8 mouse cellular contexts compared by ENCODE assay signal in the genomic region with DNA sequence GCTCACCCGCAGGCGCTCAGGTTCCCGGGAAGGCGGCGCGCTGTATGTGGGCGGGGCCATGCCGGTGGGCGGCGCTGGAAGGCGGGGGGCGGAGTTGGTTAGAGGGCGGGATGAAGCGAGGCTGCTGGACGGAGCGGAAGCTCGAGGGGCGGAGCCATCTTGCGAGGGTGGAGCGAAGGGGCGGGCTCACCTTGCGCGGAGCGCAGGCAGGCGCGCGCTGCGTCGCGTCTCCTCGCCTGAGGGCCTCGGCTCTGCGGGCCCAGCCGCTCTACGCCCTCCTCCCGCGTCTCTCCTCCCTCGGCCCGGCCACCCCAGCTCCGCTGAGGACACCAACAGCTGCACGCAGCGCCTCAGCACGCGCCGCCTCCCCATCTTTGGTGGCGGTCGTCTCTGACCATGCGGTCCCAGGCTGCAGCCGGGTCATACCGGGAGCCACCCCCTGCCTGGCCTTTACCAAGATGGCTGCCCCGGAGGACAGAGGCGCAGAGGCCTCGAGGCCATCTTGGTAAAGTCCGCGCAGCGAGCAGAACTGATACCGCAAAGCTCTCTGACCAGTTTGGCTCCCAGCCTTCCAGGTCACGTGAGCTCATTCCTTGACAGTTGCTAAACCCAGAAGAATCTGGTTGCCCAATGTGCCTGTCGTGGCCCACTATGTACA. TPM values are rescaled to one million over a fixed set of nuclear protein-coding genes. Genes with fewer than 3 reads are reported as not detected.
DNase-seq lines count a peak whose midpoint lies in the region; ATAC-seq lines count a peak whose summit lies in the region.

Napepld (minus strand) TSS at position 46 of the 658 bp plus-strand sequence.

- WGBS in heart, embryonic 13.5 days: under 1% methylated on average over 46 of the region's 59 CpGs
- 1% methylated on average over 56 of the region's 59 CpGs for WGBS in liver, embryonic 12.5 days (ENCODE audit: insufficient replicate concordance)
- WGBS in stomach, embryonic 15.5 days: under 1% methylated on average over 58 of the region's 59 CpGs

- H3K27me3 ChIP-seq in heart, embryonic 13.5 days (replicated peaks): no peaks in the 10 kb centered on the region
- H3K27me3 ChIP-seq in liver, embryonic 12.5 days (replicated peaks): no peaks in the 10 kb centered on the region
- no peaks in the 10 kb centered on the region for H3K27me3 ChIP-seq in stomach, embryonic 15.5 days (replicated peaks)

- ATAC-seq in heart, embryonic 13.5 days (ENCODE audit: extremely low read depth, insufficient number of reproducible peaks, low FRiP score, low TSS enrichment): peak; percentile 99
- ATAC-seq in liver, embryonic 12.5 days: peak; percentile 99
- peak; percentile 99 for ATAC-seq in stomach, embryonic 15.5 days (ENCODE audit: insufficient read depth, low FRiP score, low read depth)

- peak within 1 kb of the TSS; percentile 92 for H3K9ac ChIP-seq in heart, embryonic 13.5 days
- peak within 1 kb of the TSS; percentile 85 for H3K9ac ChIP-seq in liver, embryonic 12.5 days
- peak within 1 kb of the TSS; percentile 73 for H3K9ac ChIP-seq in stomach, embryonic 15.5 days

- no peaks in the 10 kb centered on the region for H3K36me3 ChIP-seq in heart, embryonic 13.5 days
- H3K36me3 ChIP-seq in liver, embryonic 12.5 days: no peaks in the 10 kb centered on the region
- no peaks in the 10 kb centered on the region for H3K36me3 ChIP-seq in stomach, embryonic 15.5 days

- H3K4me2 ChIP-seq in heart, embryonic 13.5 days: peak within 1 kb of the TSS; percentile 88
- H3K4me2 ChIP-seq in liver, embryonic 12.5 days: peak within 1 kb of the TSS; percentile 93
- peak within 1 kb of the TSS; percentile 81 for H3K4me2 ChIP-seq in stomach, embryonic 15.5 days

- no peaks in the 10 kb centered on the region for H3K4me1 ChIP-seq in brown adipose tissue, adult 24 weeks (ENCODE audit: control insufficient read depth, insufficient read depth, insufficient read length, low read length)
- H3K4me1 ChIP-seq in heart, embryonic 13.5 days: peaks cover 26% of the 10 kb centered on the region
- H3K4me1 ChIP-seq in liver, embryonic 12.5 days: peaks cover 29% of the 10 kb centered on the region
- H3K4me1 ChIP-seq in stomach, embryonic 15.5 days: no peaks in the 10 kb centered on the region

- peak within 1 kb of the TSS; percentile 90 for H3K27ac ChIP-seq in brown adipose tissue, adult 24 weeks (replicated peaks; ENCODE audit: low read depth, low read length)
- H3K27ac ChIP-seq in heart, embryonic 13.5 days (replicated peaks): peak within 1 kb of the TSS; percentile 98
- H3K27ac ChIP-seq in liver, embryonic 12.5 days: peak within 1 kb of the TSS; percentile 95
- H3K27ac ChIP-seq in stomach, embryonic 15.5 days: peak within 1 kb of the TSS; percentile 95

- DNase-seq in CD4-positive, CD25-positive, alpha-beta regulatory T cell, adult 2 months (ENCODE audit: low read depth, low spot score): peak; percentile 100
- peak; percentile 90 for DNase-seq in fat pad, adult 2 months (ENCODE audit: extremely low read depth, low read depth, low spot score)
- peak; percentile 100 for DNase-seq in kidney, postnatal 10 days
- DNase-seq in natural killer cell, adult 2 months (ENCODE audit: low spot score in 2 of 2): peak; percentile 98 to 99

- H3K9me3 ChIP-seq in heart, embryonic 13.5 days: no peaks in the 10 kb centered on the region
- H3K9me3 ChIP-seq in liver, embryonic 12.5 days (replicated peaks): no peaks in the 10 kb centered on the region
- no peaks in the 10 kb centered on the region for H3K9me3 ChIP-seq in stomach, embryonic 15.5 days

- peak within 1 kb of the TSS; percentile 77 for H3K4me3 ChIP-seq in brown adipose tissue, adult 24 weeks (ENCODE audit: insufficient read depth, low read depth, low read length)
- peak within 1 kb of the TSS; percentile 72 for H3K4me3 ChIP-seq in heart, embryonic 13.5 days
- H3K4me3 ChIP-seq in liver, embryonic 12.5 days: peak within 1 kb of the TSS; percentile 78
- peak within 1 kb of the TSS; percentile 61 for H3K4me3 ChIP-seq in stomach, embryonic 15.5 days (replicated peaks)

RNA-seq across cellular contexts. Expression of gene Napepld, which starts in this region (rescaled TPM):
- 9.0 and 12.9 TPM in 2 replicates for polyA plus RNA-seq in brown adipose tissue, adult 24 weeks (2012; ENCODE audit: insufficient read depth, insufficient read length, missing spikeins)
- 4.2 and 4.7 TPM in 2 replicates for polyA plus RNA-seq in heart, embryonic 13.5 days (2015; fragmentation: Nextera tagmentation; extraction: Ambion mirVana)
- polyA plus RNA-seq in liver, embryonic 12.5 days (2016; fragmentation: Nextera tagmentation; extraction: Ambion mirVana): 1.6 and 2.1 TPM in 2 replicates
- 2.6 and 3.3 TPM in 2 replicates for polyA plus RNA-seq in stomach, embryonic 15.5 days (2015; fragmentation: Nextera tagmentation; extraction: Ambion mirVana)

Comparison
In these comparisons a context has a peak if more than half of its experiments do, and no peak if none do; other contexts are left out.
1. Peak in every context shown above with its lines: DNase-seq, ATAC-seq, H3K4me3 ChIP-seq and H3K27ac ChIP-seq.